Mouse (Mus musculus): ENCODE measurements around the gene Emc8. TPM values are rescaled to one million over a fixed set of nuclear protein-coding genes. Genes with fewer than 3 reads are reported as not detected.

Emc8 gene
- polyA plus RNA-seq, 1 experiment: 53.2 TPM

- no peak for DNase-seq (ENCODE audit: extremely low spot score in 1 of 2, low spot score in 1 of 2)
Measured at GRCm38 (mm10) chr8:120610824-120611223, 57.5 kb downstream of the Emc8 start.

- peak in 1 of 2 experiments; percentile 92 for DNase-seq (ENCODE audit: extremely low spot score in 1 of 2, low spot score in 1 of 2)
Measured at GRCm38 (mm10) chr8:120607885-120608284, 60.5 kb downstream of the Emc8 start.

- DNase-seq (ENCODE audit: extremely low spot score in 1 of 2, low spot score in 1 of 2): no peak
Measured at GRCm38 (mm10) chr8:120607460-120607859, 60.9 kb downstream of the Emc8 start.

Other genes starting within 250 kb of the Emc8 start
- gene Gins2, start 79.3 kb downstream of the Emc8 start, polyA plus RNA-seq (2012; rRNA removed): 3.1 and 3.2 TPM in 2 replicates
- gene 1190005I06Rik, start 20.9 kb downstream of the Emc8 start, polyA plus RNA-seq (2012; rRNA removed): 7.7 TPM in 2 replicates
- 1.4 and 2.6 TPM in 2 replicates for gene Gm27021, start 494 bp downstream of the Emc8 start, polyA plus RNA-seq (2012; rRNA removed)
- 2,082 and 2,130 TPM in 2 replicates for gene Cox4i1, start 351 bp downstream of the Emc8 start, polyA plus RNA-seq (2012; rRNA removed)
- 4.0 and 4.5 TPM in 2 replicates for gene Irf8, start 67.8 kb upstream of the Emc8 start, polyA plus RNA-seq (2012; rRNA removed)

Data from frontal cortex, adult 2 months (tissue).